Mouse (Mus musculus) lung, postnatal 14 days (tissue): ENCODE data around the gene Pxmp4.

Experiments
- DNase-seq: peaks from one replicate; pipeline ENCODE4 v3.0.0; 2021

The Pxmp4 gene

GRCm38 (mm10) chr2:154609050-154609767 is 5.7 kb upstream of the Pxmp4 start:
- no peak for DNase-seq

- DNase-seq = no peak
Observed at GRCm38 (mm10) chr2:154606965-154607364, 3.5 kb upstream of the Pxmp4 start.

GRCm38 (mm10) chr2:154604156-154604555 is 648 bp upstream of the Pxmp4 start:
- no peak for DNase-seq

GRCm38 (mm10) chr2:154603007-154603637 is 386 bp downstream of the Pxmp4 start:
- DNase-seq = no peak

- DNase-seq = no peak
Observed at GRCm38 (mm10) chr2:154601324-154601723, 2.2 kb downstream of the Pxmp4 start.

GRCm38 (mm10) chr2:154600586-154600985 is 2.9 kb downstream of the Pxmp4 start:
- DNase-seq = no peak

GRCm38 (mm10) chr2:154597399-154597798 is 6.1 kb downstream of the Pxmp4 start:
- no peak for DNase-seq

GRCm38 (mm10) chr2:154595775-154596174 is 7.7 kb downstream of the Pxmp4 start:
- no peak for DNase-seq

- DNase-seq = peak; percentile 46
Observed at GRCm38 (mm10) chr2:154593025-154593424, 10.5 kb downstream of the Pxmp4 start.

GRCm38 (mm10) chr2:154591239-154591638 is 12.3 kb downstream of the Pxmp4 start:
- no peak for DNase-seq

GRCm38 (mm10) chr2:154589051-154589450 is 14.5 kb downstream of the Pxmp4 start:
- DNase-seq = no peak

- DNase-seq = peak; percentile 51
Observed at GRCm38 (mm10) chr2:154586405-154586804, 17.1 kb downstream of the Pxmp4 start.

- DNase-seq = no peak
Observed at GRCm38 (mm10) chr2:154584931-154585601, 18.4 kb downstream of the Pxmp4 start.

GRCm38 (mm10) chr2:154583906-154584872 is 19.3 kb downstream of the Pxmp4 start:
- no peak for DNase-seq

GRCm38 (mm10) chr2:154581421-154581820 is 22.1 kb downstream of the Pxmp4 start:
- no peak for DNase-seq

- peak; percentile 38 for DNase-seq
Observed at GRCm38 (mm10) chr2:154580586-154580985, 22.9 kb downstream of the Pxmp4 start.

- DNase-seq = no peak
Observed at GRCm38 (mm10) chr2:154577744-154578067, 25.8 kb downstream of the Pxmp4 start.

GRCm38 (mm10) chr2:154576876-154577743 is 26.4 kb downstream of the Pxmp4 start:
- no peak for DNase-seq

GRCm38 (mm10) chr2:154574271-154574670 is 29.2 kb downstream of the Pxmp4 start:
- no peak for DNase-seq

GRCm38 (mm10) chr2:154572996-154573395 is 30.5 kb downstream of the Pxmp4 start:
- DNase-seq = no peak

GRCm38 (mm10) chr2:154571976-154572375 is 31.5 kb downstream of the Pxmp4 start:
- no peak for DNase-seq

- no peak for DNase-seq
Observed at GRCm38 (mm10) chr2:154571266-154571665, 32.2 kb downstream of the Pxmp4 start.
